Mouse (Mus musculus) activated CD4-positive, CD25-positive, alpha-beta regulatory T cell, adult 4 months (primary cell): Measurements from ENCODE around the gene Rab32. TPM values are rescaled to one million over a fixed set of nuclear protein-coding genes. Genes with fewer than 3 reads are reported as not detected.
"Not testable (repeated sequence)": the region's sequence is repeated elsewhere in the genome, so short reads cannot be mapped to it uniquely, and the experiment has no call there.

Source experiments
- ATAC-seq: one replicate; pipeline ENCODE4 v1.8.0; 2017
- polyA plus RNA-seq, 2 experiments: library from polyadenylated mRNA; unstranded; fragments of 100-300 nt; shearing (Covaris generic); gene quantifications; one replicate each; pipeline ENCODE4 v1.2.1; 2017

Rab32 gene
- polyA plus RNA-seq, result 1 to 10 TPM; 6.7 to 7.0 TPM

DNA sequence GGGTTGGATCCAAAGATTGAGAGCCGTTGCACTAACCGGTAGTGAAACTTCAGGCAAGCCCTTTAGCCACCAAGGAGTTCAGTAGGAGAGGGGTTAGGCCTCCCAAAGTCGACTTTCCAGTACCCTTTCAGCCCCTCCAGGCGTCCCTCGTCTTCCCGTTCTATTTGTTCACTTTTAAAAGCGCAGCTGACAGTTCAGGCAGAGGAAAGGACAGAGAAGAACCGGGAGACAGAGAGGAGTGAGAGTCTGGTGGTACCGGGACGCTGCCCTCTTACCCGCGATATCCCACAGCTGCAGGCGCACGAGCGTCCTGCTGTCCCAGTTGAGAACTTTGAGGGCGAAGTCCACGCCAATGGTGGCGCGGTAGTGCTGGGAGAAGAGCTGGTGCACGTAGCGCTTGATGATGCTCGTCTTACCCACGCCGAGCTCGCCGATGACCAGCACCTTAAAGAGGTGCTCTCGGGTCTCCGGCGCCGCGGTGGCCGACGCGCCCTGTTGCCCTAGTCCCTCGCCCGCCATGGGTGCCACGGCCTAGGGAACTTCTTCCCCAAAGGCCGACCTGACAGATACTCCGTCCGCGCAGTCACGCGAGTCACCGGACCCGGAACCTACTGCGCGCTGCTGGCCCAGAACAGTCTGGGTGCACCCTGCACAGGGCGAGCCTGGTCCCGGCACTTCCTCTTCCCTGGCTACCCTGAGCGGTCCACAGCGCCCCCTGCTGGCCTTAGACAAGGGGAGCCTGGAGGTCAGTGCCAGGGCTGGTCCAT is at the start of gene Rab32:
Gene Rab32 (minus strand): TSS at position 696 of the 767 bp plus-strand sequence.
- ATAC-seq, result peak; percentile 94

DNA sequence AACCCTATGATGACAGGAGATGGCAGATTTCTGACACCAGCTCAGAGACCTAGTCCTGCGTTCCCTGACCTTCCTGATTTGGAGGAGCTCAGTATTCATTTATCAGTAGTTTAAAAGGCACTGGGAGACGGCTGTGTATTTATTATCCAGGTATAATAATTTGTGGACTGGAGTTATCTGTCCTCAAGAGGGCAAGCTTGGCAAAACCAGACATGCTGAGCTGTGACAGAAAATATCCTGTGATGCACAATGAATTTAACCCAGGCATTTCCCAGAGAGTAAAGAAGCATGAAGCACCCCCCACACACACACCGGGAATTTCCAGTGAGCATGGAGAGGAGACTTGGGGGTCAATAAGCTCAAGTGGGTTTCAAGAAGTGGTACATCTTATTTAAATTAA is 42.7 kb upstream of the Rab32 start:
- no peak for ATAC-seq

DNA sequence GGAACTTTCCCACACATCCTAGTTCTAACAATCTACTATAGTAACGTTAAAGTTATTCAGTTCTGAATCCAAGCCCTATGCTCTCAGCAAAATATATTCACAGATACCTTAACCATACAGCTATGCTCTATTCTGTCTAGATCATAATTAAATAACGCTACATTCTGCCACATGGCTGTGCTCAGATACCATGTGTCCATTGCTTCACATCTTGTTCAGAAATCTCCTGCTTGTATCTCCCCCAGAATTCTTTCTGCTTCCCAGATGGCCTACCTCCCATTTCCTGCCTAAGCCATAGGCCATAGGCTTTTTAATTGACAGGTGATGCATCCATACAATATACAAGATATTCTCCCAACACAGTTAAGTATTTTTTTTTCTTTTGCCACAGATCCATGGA is 39.4 kb upstream of the Rab32 start:
- not testable (repeated sequence) for ATAC-seq

DNA sequence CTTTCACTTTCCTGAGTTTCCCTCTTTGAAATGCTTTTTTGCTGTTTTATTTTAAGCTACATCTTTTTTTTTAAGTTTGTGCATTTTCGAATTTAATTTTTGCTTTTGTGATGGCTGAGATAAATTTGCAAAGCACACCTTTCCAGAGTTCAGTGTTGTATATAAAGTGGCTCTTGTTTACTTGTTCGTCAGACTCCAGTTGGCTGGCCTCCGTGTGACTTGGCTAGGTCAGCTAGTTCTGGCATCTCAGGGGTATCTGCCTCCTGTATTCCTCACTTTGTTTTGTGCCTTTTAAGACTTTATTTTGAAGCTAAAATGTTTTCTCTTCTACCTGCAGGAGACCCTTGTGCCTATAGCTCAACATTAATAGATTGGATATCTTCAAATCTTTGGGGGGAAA is 22.7 kb upstream of the Rab32 start:
- ATAC-seq, result no peak

DNA sequence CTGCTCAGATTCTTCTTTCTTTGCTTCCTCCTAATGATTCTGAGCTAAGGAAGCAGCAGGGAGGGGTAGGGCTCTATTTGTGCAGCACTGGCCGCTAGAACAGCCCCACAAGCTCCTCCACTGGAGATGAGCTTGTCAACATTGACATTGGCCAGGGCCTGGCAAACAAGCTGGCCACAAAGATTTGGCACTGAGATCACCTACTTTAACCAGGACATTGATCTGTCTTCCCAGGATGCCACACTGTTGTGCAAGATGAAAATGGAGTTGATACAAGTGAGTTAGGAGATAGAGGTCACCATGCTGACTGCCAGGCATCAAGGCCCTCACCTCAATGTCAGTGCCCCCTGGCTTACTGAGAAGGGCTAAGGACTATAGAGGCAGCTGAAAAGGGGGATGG is 21.8 kb upstream of the Rab32 start:
- ATAC-seq, result no peak

DNA sequence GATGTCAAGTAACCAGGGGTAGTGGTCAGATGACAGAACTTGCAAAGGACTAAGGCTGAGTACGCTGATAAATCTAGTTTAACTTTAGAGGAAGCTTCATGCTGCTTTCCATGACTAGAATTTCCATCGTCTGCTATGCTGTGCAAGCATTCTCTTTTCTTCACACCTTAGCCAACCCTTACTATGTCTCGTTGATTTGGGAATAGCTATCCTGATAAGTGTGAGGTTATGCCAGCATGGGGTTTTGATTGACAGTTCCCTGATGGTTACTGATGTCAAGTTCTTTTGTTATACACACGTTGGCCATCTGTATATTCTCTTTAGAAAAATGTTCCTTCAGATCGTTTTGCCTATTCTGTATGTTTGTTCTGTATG is 259 bp upstream of the Rab32 start:
- no peak for ATAC-seq

DNA sequence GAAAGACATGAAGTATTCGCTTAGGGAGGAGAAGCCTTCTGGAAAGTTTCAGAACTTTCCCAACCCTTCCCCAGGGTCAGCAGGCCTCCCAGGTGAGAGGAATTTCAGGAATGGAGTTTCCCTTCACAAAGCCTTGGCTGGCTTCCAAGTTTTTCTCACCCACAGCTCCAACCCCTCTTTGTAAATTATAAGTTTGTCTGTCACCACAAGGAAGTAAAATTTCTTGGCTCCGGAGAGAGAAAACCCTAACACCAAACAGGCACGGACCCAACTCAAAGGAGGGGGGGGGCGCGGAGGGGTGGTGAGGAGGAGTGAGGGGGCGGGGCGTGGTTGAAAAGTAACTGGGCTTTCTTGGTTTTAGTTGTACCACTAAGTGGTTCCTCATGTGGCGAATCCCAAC is 980 bp downstream of the Rab32 start:
- no peak for ATAC-seq

DNA sequence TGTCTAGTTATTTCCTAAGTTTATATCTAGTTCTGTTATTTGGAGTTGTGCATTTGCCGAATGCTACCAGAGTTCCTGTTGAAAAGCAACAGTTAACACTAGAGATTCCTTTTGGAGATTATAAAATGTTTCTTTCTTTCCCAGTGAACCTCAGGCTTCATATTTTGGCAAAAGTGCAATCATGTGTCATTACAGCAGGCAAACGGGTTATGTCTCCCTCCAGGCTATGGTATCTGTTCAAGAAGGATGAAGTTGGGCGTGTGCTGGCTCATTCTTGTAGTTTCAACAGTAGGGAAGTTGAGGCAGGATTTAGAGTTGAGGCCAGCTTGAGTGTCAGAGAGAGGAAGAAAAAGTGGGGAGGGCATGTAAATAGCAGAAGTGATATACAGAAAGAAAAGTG is 2.4 kb downstream of the Rab32 start:
- no peak for ATAC-seq

DNA sequence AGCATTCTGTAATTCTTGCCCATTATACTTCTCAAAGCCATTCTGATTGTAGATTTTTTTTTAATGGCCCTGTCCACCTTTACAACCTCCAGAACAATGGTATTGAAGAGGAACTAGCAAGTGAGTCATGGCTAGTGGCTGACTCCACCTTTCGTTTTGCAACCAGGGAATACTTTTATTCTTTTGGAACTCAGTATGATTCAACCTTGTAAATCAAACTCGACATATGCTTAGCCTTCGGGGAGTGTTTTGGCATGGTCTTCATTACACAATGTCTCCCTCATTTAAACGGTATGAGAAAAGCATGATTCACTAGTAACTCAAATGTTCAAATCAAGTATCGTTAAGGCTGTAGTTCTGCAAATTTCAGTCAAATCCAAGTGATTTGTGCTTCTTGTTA is 2.8 kb downstream of the Rab32 start:
- no peak for ATAC-seq

DNA sequence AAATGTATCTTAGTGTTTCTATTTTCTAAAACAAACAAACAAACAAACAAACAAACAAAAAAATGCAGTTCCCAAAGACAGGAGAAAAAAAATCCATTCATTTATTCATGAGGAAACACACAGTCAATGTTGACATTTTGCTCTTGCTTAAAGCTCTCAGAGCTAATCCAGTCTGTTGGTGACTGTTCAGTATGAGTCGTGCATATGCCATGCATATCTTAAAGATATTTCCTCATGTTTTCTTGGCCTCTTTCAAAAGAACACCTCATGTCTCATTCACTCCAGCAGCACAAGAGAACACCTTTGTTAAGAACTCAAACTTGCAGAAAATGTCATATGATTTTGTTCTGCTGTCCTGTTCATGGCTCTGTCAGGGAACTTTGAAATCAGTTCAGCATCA is 7.9 kb downstream of the Rab32 start:
- no peak for ATAC-seq

DNA sequence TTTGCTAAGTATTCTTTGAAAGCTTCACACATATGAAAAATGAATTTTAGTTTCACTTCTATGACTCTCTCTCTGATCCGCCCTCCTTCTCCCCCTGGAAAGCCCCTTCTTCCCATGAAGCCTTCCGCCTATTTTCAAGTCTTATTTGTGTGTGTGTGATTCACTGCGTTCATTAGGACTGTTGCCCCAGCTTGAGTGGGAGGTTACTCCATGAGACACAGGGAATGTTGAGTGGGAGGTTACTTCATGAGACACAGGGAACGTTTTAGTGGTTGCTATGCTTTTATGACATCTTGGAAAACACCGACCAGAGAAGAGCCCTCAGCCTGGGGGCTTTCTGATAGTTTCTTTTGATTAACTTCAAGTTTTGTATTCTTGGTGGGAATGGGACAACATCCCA is 11.4 kb downstream of the Rab32 start:
- no peak for ATAC-seq

DNA sequence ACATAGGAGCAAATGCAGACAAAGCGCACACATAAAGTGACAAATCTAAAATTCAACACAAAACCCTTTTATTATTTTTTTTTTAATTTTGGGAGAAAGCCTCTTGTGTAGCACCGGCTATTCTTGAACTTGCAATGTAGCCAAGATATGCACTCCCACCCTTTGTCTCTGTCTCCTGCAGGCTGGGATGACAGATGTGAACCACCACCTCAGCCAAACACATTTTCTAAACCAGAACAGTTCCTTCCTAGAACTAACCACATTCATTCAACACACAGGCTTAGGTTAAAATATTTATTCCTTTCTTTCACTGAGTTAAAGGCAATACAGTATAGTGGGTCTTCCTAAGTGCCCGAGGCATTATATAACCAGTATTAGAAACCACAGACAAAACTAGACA is 13.1 kb downstream of the Rab32 start:
- ATAC-seq, result no peak

Other genes with a start within 250 kb of the Rab32 start
- gene Adgb, start 85.9 kb downstream of the Rab32 start, polyA plus RNA-seq, result under 1 TPM in 1 of 2 experiments, not detected in 1; 0.34 TPM
- gene Gm10944, start 123.1 kb upstream of the Rab32 start, polyA plus RNA-seq, result not detected